Mouse (Mus musculus) lung, adult 2 months (tissue): ENCODE measurements around the gene Apoc4.

Source experiments
- CTCF ChIP-seq: fragments of 200-500 bp; IDR thresholded peaks from 2 replicates; pipeline ENCODE4 v1.5.1; 2011; ENCODE audit warnings: mild to moderate bottlenecking, low read length, control low read depth; ENCODE audit not compliant: insufficient read depth
- POLR2A ChIP-seq: fragments of 200-500 bp; IDR thresholded peaks from 2 replicates; pipeline ENCODE4 v1.6.1; 2011; ENCODE audit warnings: low read depth, mild to moderate bottlenecking, control low read depth, low read length, borderline replicate concordance; ENCODE audit errors: extremely low read depth

- TF ChIP-seq POLR2A (no peak), CTCF (no peak)
Measured at GRCm38 (mm10) chr7:19632720-19633119, 48.6 kb downstream of the Apoc4 start.
